Mouse (Mus musculus): Measurements from ENCODE around the gene Lgmn.

- TF ChIP-seq CTCF (IDR thresholded peaks at IDR 0.05; ENCODE audit: borderline replicate concordance, insufficient read depth, low read length) (no peak), POLR2A (IDR thresholded peaks at IDR 0.05; ENCODE audit: low read depth, low read length) (no peak)
These were observed 5.8 kb upstream of the Lgmn start for GRCm38 (mm10) chr12:102445436-102445835.
